Mouse (Mus musculus) limb, embryonic 14.5 days (tissue): Measurements from ENCODE around the gene Cttnbp2nl. TPM values are rescaled to one million over a fixed set of nuclear protein-coding genes. Genes with fewer than 3 reads are reported as not detected.

Experiments used
- ATAC-seq: fragments of 200-750 bp; cut with Nextera tagmentation; 2 replicates; pipeline ENCODE4 v1.8.0; 2017; ENCODE audit warnings: low read depth, moderate number of reproducible peaks, moderate TSS enrichment; ENCODE audit not compliant: low FRiP score
- DNase-seq: peaks from one replicate; pipeline ENCODE4 v3.0.0-alpha.2; 2015; ENCODE audit warnings: low spot score
- H3K27ac ChIP-seq: fragments of 300-500 bp; sonication (generic); replicated peaks from 2 replicates; pipeline ENCODE4 v1.5.1; 2014; ENCODE audit warnings: low read depth, mild to moderate bottlenecking, low read length, moderate library complexity, mixed read lengths
- H3K27me3 ChIP-seq: fragments of 300-500 bp; sonication (generic); 2 replicates; pipeline ENCODE4 v1.6.1; 2014; ENCODE audit warnings: low read length, mixed read lengths; ENCODE audit not compliant: control insufficient read depth, insufficient read depth
- H3K36me3 ChIP-seq: fragments of 300-500 bp; sonication (generic); 2 replicates; pipeline ENCODE4 v1.6.1; 2014; ENCODE audit warnings: mild to moderate bottlenecking, low read length, moderate library complexity, mixed read lengths; ENCODE audit not compliant: control insufficient read depth, insufficient read depth
- H3K4me1 ChIP-seq: fragments of 300-500 bp; sonication (generic); 2 replicates; pipeline ENCODE4 v1.6.1; 2014; ENCODE audit warnings: antibody characterized with exemption, low read length, mixed read lengths; ENCODE audit not compliant: control insufficient read depth, insufficient read depth
- H3K4me2 ChIP-seq: fragments of 300-500 bp; sonication (generic); replicated peaks from 2 replicates; pipeline ENCODE4 v1.6.1; 2014; ENCODE audit warnings: low read depth, mild to moderate bottlenecking, low read length, moderate library complexity; ENCODE audit not compliant: severe bottlenecking
- H3K4me3 ChIP-seq: fragments of 300-500 bp; sonication (generic); replicated peaks from 2 replicates; pipeline ENCODE4 v1.5.1; 2014; ENCODE audit warnings: low read length
- H3K9ac ChIP-seq: fragments of 300-500 bp; sonication (generic); 2 replicates; pipeline ENCODE4 v1.6.1; 2014; ENCODE audit warnings: mild to moderate bottlenecking, low read depth, low read length, moderate library complexity; ENCODE audit not compliant: severe bottlenecking
- H3K9me3 ChIP-seq: fragments of 300-500 bp; sonication (generic); 2 replicates; pipeline ENCODE4 v1.6.1; 2016; ENCODE audit warnings: low read length; ENCODE audit not compliant: control insufficient read depth
- POLR2A ChIP-seq: fragments of 200-500 bp; IDR thresholded peaks from 2 replicates; pipeline ENCODE4 v1.8.0; 2012; ENCODE audit warnings: inconsistent platforms, mild to moderate bottlenecking, moderate library complexity, borderline replicate concordance; ENCODE audit not compliant: insufficient read depth, insufficient read length; ENCODE audit errors: extremely low read depth
- WGBS: fragments of 180-500 bp; shearing (Covaris S2); extraction: QIAGEN DNeasy Blood & Tissue Kit; methylation state at CpG from one replicate; pipeline ENCODE4 v1.1.7; 2014; 5-methylcytosine and 5-hydroxymethylcytosine counted together
- polyA plus RNA-seq, 2 experiments: library from polyadenylated mRNA; depleted of rRNA in 1 of 2; stranded (reverse) in 1 of 2; unstranded in 1 of 2; fragments of >200 nt; fragmentation: Nextera tagmentation in 1 of 2; extraction: Ambion mirVana in 1 of 2; gene quantifications; 2 replicates each; pipeline versions ENCODE4 v1.2.1 to v1.2.3; 2012 to 2014

Gene Cttnbp2nl
- polyA plus RNA-seq, 2 experiments, result 12.0 to 29.5 TPM

DNA sequence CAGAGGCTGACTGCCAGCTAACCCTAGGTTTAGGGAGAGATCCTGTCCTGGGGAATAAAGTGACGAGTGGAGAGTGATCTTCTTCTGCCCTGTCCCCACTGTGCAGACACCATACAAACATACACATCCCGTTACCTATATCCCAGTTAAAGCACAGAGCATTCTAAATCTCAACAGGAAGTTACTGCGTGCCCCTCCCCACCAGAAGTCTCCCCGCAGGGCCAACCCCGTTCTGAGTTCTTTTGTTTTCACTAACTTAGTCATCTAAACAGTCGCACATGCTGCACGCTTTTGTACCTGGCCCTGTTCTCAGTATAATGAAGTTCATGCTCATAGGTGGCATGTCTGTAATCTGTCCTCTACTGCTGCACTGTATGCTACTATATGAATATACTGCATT is 36.7 kb downstream of the Cttnbp2nl start:
- no peak for TF ChIP-seq POLR2A
- no peaks in the 10 kb centered on the region for H3K4me1 ChIP-seq
- H3K4me2 ChIP-seq, result no peak overlapping the region
- H3K4me3 ChIP-seq, result no peak overlapping the region
- H3K27ac ChIP-seq, result no peak overlapping the region
- no peaks in the 10 kb centered on the region for H3K27me3 ChIP-seq
- 81% methylated on average over 7 of the region's 7 CpGs for WGBS
- no peak overlapping the region for H3K9ac ChIP-seq
- ATAC-seq (no peak), DNase-seq (no peak)
- H3K36me3 ChIP-seq, result peaks cover 22% of the 10 kb centered on the region
- no peaks in the 10 kb centered on the region for H3K9me3 ChIP-seq

DNA sequence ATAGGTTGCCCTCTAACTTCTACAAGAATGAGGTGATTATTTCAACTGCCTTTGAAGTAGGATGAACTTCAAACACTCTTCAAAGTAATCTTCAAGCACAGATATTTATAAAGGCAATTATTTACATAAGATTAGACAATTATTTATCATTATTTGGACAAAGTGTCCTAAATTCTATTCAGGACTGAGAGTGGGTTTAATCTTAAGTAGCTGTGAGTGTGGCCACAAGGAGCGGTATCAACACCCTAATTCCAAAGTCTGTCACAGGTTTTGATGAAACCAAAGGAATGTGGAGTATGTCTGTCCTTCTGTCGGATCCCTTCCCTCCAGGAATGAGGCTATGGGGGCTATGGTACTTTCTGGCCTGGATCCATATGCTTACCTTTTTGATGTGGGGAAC is 38.0 kb downstream of the Cttnbp2nl start:
- Histone ChIP-seq H3K4me1 (no peaks in the 10 kb centered on the region), H3K4me2 (no peak overlapping the region), H3K9ac (no peak overlapping the region), H3K4me3 (no peak overlapping the region), H3K27ac (no peak overlapping the region), H3K36me3 (peaks cover 35% of the 10 kb centered on the region), H3K27me3 (no peaks in the 10 kb centered on the region), H3K9me3 (no peaks in the 10 kb centered on the region)
- TF ChIP-seq POLR2A, result no peak
- DNase-seq (no peak), ATAC-seq (no peak)
- 76% methylated on average over 2 of the region's 2 CpGs for WGBS

DNA sequence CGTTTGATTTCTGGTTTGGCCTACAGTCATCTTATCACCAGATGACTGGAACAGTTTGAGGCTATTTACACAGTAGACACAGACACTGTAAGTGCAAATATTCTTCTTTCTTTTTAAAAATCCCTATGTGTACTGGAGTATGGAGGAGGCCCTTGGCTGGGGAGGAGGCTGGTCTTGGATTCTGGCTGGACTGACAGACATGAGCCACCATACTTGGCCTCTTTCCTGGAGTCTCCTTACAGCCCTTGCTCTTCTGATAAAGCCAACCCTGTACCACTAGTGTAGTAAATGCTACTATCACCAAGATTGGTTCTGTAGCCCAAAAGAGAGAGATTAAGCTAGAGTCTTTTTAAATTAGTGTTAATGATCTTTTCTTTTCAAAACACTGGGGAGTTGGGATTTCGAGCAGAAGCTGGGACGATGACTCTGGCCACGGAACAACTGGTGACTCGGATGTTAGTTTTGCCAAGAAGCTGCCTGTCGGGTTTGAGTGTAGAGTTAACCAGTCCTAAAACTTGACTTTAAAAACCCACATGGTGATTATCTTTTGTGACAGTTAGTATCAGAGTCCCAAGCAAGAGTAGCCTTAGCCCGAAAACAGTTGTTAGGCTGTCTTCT is 40.1 kb downstream of the Cttnbp2nl start:
- WGBS, result 93% methylated on average over 7 of the region's 7 CpGs
- H3K9me3 ChIP-seq, result no peaks in the 10 kb centered on the region
- H3K4me2 ChIP-seq, result no peak overlapping the region
- peaks cover 42% of the 10 kb centered on the region for H3K36me3 ChIP-seq
- H3K27me3 ChIP-seq, result no peaks in the 10 kb centered on the region
- ATAC-seq, result no peak
- no peak overlapping the region for H3K27ac ChIP-seq
- DNase-seq, result no peak
- no peak overlapping the region for H3K4me3 ChIP-seq
- no peak for TF ChIP-seq POLR2A
- no peak overlapping the region for H3K9ac ChIP-seq
- H3K4me1 ChIP-seq, result no peaks in the 10 kb centered on the region

DNA sequence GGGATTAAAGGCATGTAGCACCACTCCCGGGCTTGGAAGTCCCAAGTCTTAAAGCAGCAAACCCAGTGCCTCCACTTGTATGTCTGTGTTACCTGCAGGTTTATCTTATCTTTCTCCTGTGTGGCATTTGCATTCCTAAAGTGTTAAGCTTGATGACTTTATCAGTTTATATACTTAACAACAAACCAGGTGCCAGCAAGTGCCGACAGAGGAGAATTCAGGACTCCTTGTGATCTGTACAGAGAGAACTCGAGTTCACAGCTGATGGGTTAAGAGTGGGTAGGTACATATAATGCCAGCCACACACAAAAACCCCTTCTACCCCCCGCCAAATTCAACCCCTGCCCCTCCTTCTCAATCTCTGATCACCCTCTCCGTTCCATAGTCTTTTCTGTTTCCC is 41.1 kb downstream of the Cttnbp2nl start:
- ATAC-seq (no peak), DNase-seq (no peak)
- H3K9me3 ChIP-seq, result no peaks in the 10 kb centered on the region
- no peaks in the 10 kb centered on the region for H3K27me3 ChIP-seq
- no peak overlapping the region for H3K4me2 ChIP-seq
- no peaks in the 10 kb centered on the region for H3K4me1 ChIP-seq
- H3K36me3 ChIP-seq, result peaks cover 52% of the 10 kb centered on the region
- no peak overlapping the region for H3K4me3 ChIP-seq
- H3K27ac ChIP-seq, result no peak overlapping the region
- H3K9ac ChIP-seq, result no peak overlapping the region
- TF ChIP-seq POLR2A, result no peak
- whole genome bisulfite sequencing, result 90% methylated on average over 5 of the region's 5 CpGs

DNA sequence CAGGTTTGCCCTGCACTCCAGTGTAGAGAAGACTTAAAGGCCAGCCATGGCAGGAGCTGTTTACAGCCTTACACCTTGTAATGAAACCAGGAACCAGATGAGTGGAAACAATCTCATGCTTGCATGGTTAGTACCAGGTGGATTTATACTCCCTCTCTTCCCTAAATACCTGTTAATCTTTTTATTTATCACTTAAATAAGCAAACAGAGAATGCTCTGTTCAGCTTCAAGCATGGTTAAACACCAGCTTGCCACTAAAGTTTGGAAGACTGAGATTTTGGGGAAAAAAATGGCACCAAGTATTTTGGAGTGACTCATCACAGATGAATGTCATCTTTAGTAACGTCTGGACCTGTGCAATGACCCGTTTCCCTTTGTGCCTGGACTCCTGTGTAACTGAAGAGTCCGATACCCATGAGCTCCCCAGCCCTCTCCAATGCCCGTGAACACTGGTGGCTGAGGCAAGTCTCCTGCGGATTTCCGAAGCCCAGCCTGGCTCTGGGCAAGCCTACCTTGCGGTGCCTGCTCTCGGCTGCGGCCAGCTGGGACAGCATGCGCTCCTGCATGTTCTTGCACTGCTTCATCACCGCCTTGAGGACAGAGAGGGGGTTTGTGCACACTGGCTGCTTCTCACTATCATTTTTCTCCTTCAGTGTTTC is 42.1 kb downstream of the Cttnbp2nl start:
- DNase-seq (no peak), ATAC-seq (no peak)
- no peaks in the 10 kb centered on the region for H3K9me3 ChIP-seq
- H3K36me3 ChIP-seq, result peaks cover 62% of the 10 kb centered on the region
- no peak overlapping the region for H3K4me2 ChIP-seq
- H3K4me3 ChIP-seq, result no peak overlapping the region
- no peak for TF ChIP-seq POLR2A
- WGBS, result 89% methylated on average over 11 of the region's 11 CpGs
- H3K9ac ChIP-seq, result no peak overlapping the region
- H3K27me3 ChIP-seq, result no peaks in the 10 kb centered on the region
- no peak overlapping the region for H3K27ac ChIP-seq
- H3K4me1 ChIP-seq, result no peaks in the 10 kb centered on the region
